Mouse (Mus musculus) testis, postnatal 10 days (tissue): ENCODE results near the gene Xaf1.

ENCODE experiments used
- DNase-seq: peaks from one replicate; pipeline ENCODE4 v3.0.0; 2021; ENCODE audit warnings: low spot score

Xaf1 gene

GRCm38 (mm10) chr11:72301334-72301733, at the start of gene Xaf1:
Gene Xaf1, plus strand, starts transcription at chr11:72301629.
- DNase-seq, result peak; percentile 57

DNA sequence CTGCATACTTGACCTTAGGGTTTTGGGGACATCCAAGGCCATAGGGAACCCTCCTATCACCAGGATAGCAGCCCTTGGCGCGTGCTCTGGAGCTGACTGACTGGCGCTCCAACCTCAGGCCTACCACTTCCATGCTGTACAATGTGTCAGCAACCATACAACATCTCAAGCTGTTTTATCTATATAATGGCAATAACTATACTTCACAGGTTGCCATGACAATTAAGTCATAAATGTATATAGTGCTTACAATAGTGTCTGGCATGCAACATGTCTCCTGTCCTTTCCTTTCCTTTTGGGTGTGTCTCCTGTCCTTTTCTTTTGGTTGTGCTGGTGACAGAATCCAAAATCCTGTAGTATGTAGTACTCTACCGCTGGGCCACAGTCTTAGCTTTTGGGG, 45.8 kb upstream of the Xaf1 start:
- DNase-seq, result no peak

GRCm38 (mm10) chr11:72256441-72256840, 45.0 kb upstream of the Xaf1 start:
- DNase-seq, result no peak

DNA sequence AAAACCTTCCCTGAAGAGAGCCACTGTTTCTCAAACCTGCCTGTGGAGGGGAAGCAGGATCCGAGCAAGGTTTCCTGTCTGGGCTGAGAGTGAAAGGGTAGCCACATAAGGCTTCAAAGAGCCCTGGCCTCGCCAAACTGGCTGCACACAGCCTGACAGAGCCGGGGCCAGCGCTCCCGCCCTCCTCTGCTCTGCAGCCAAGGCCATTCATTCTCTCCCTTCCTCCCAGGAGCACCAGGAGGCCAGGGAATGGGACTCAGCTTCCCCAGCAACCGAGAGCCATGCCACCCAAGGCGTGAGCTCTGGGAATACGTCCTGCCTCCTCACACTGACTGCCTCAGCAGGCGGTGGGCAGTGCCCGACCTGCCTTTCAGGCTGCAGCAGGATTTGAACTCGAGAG, 35.9 kb upstream of the Xaf1 start:
- no peak for DNase-seq

GRCm38 (mm10) chr11:72266207-72266959, 35.0 kb upstream of the Xaf1 start:
- peak; percentile 64 for DNase-seq

DNA sequence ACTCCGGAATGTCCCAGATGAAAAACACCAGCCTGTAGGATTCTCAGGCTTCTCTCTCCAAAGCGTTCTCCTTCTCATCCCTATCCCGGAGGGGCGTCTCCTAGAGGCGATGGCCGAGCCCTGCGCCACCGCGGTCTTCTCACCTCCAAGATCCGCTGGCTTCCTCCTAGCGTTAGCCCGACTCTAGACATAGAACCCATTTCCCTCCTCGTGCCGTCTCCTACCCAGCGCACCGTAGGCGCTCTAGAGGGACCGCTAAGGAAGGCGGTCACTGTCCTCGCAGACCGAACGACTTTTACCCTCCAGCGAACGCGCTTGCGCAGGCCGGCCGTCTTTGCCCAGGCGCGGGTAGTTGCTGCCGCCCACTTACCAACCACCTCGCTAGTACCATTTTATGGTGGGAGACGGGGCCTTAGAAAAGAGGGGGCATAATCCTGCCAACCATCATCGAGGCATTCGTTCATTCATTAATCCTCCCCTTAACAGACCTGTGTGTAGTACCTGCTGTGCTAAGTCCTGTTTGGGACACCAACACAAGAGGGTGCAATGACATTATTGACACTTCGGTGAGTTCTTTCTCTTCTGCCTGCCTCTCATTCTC, 34.4 kb upstream of the Xaf1 start, which contains the start of gene Slc13a5:
Gene Slc13a5, minus strand, starts transcription at position 263 of the 601 bp plus-strand sequence.
- DNase-seq, result peak; percentile 47

GRCm38 (mm10) chr11:72271761-72272160, 29.7 kb upstream of the Xaf1 start:
- DNase-seq, result no peak

DNA sequence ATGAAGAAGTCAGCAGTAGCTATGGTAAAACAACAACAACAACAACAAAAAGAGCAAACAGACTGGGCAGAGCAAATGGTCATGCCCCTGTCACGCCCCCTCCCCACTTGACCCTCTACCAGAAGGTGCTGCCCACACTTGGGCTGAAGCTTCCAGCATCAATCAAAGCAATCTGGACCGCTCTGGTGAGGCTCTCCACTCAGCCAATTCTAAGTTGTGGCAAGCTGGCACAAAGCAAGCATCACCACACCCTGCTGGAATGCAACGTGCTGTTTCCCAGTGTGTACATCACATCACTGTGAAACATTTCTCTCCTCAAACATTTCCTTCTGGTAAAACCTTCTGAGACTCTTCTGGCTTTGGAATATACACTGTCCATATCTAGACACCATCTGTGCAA, 28.1 kb upstream of the Xaf1 start:
- no peak for DNase-seq

GRCm38 (mm10) chr11:72281143-72281851, 20.1 kb upstream of the Xaf1 start:
- DNase-seq, result no peak

- no peak for DNase-seq
Measured at GRCm38 (mm10) chr11:72281852-72282400, 19.5 kb upstream of the Xaf1 start.

DNA sequence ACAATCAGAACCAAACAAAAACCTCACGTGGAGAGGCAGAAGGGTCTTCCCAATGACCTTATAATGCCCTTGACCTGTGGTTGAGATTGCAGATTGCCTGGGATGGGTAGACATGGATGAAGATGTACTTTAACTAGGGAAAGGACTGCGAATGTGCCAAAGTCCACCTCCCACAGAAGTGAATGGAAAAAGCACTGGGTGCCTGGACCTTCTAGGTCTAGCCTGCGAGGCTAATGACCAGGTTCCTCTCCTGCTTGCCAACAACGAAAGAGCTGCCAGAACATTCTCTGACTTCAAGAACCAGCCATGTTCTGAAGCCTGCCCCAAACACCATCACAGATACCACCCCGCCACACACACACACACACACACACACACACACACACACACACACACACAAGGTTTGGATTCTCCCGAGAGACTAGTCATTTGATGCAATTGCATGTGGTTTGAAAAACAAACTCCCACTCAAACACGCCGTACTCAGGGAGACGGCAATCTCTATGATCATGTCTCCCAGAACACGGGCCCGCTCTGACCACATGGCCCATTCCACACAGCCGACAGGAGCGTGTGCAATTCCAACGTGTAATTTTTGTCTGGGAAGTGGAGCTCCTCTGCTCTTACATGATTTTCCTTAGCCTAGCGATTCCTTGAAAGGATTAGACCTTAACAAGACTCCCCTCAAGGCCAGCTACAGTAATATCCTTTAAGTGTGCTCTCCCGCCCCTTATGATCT, 17.8 kb upstream of the Xaf1 start:
- no peak for DNase-seq

GRCm38 (mm10) chr11:72284532-72285182, 16.8 kb upstream of the Xaf1 start:
- DNase-seq, result no peak

DNA sequence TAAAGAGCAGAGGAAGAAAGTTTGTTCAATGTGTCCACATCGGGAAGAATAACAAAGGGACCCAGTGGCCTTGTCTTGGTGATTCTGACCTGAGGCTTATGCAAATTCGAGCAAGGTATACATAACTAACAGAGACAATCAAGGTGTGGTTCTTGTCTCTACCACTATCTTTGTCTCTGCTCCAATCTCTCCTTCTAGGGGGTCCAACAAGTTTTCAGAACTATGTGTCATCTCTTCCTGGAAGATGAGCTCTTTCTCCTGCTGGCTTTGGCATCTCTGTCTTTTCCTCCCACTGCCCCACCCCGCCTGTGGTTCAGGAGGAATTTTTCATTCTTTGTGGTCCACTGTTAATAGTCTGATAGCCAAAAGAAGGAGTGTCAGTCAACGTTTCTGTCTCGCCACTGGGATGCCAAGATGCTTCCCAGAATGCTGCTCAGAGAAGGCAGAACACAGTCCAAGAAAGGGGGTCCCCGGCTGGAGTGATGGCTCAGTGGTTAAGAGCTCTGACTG, 15.4 kb upstream of the Xaf1 start:
- DNase-seq, result no peak

DNA sequence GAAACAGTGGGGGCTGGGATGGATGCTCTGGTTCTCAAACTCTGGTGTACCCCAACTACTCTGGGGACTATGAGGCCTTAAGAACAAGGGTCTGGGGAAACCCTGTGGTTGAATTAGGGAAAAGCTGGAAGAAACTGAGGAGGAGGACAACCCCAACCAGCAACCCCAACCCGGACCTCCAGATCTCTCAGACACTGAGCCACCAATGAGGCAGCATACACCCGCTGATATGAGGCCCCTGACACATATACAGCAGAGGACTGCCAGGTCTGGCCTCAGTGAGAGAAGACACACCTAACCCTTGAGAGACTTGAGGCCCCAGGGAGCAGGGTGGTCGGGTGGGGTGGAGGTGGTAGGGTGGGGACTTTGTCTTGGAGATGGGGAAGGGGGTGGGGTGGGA, 14.8 kb upstream of the Xaf1 start:
- no peak for DNase-seq

GRCm38 (mm10) chr11:72287126-72287525, 14.3 kb upstream of the Xaf1 start:
- no peak for DNase-seq

- DNase-seq, result no peak
Measured at GRCm38 (mm10) chr11:72287543-72287942, 13.9 kb upstream of the Xaf1 start.

DNA sequence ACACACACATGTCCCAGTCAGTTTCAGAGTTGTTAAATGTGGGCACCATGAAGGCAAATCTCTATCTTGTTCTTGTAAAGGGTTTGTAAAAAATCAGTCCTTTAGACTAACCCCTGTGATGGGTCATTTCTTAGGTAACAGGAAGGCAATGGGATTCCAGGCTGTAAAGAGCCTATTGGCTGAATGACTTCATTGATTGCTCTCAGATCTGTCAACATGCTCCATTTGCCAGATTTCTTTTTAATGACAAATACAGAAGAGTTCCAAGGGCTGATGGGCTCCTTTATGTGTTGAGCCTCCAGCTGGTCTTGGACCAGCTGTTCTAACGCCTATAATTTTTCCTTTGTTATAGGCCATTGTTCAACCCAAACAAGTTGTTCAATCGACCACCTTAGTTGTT, 8.3 kb upstream of the Xaf1 start:
- DNase-seq, result no peak

DNA sequence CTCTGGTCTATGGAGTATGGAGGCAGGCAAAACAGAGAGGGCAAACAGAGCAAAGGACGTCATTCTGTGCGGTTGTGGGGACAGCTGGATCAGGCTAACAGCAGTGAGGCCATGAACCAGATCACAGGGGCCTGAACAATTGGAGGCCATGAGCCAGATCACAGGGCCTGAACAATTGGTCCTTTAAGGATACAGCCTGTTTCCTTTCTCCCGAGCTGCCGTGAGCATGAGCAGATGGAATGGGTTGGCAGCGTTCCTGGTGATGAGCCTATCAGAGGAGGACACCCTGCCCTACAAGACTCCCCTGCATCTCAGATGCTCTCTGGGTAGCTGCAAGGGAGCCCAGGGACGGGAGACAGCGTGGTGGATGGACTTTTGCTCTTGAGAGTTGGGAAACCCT, 801 bp downstream of the Xaf1 start:
- peak; percentile 68 for DNase-seq

GRCm38 (mm10) chr11:72307461-72307860, 6.0 kb downstream of the Xaf1 start:
- no peak for DNase-seq

DNA sequence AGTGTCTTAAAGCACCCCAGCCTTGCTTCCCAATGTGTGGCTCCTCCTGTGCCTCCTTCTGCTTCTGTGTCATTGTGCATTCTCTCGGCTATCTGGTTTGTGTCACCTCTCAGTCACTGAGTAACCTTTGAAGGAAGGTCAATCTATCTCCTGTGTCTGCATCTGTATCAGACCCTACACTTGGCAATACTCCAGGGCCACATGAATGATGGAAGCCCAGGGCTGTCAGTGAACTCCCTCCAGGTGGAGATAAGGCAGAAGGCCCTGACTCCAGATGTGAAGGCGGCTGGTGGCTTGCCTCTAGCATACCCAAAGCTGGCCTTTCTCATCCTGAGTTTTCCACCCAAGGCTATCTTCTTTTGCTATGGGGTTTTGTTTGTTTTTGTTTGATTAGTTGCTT, 7.6 kb downstream of the Xaf1 start:
- no peak for DNase-seq

DNA sequence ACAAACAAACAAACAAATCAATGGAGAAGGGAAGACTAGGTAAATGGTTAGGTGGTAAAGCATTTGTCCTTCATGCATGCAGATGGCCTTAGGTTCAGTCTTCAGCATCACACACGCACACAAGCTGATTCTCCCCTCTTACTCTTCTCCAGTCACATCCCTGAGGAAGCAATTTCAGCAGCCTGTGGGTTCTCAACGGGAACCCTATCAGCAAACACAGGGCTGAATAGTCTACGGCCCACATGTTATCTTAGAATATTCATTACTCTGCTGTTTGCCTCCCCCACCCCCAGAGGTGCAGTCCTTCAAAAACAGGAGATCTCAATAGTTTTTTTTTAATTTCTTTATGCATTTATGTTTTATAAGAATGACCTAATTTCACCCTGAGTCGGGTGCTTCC, 9.1 kb downstream of the Xaf1 start:
- no peak for DNase-seq
